Mouse (Mus musculus) hindbrain, embryonic 14.5 days (tissue): Measurements from ENCODE around the gene Srgap3. TPM values are rescaled to one million over a fixed set of nuclear protein-coding genes. Genes with fewer than 3 reads are reported as not detected.

Experiments used
- ATAC-seq: fragments of 200-750 bp; cut with Nextera tagmentation; 2 replicates; pipeline ENCODE4 v1.8.0; 2017; ENCODE audit warnings: moderate number of reproducible peaks, mild to moderate bottlenecking, moderate TSS enrichment, moderate library complexity; ENCODE audit not compliant: low FRiP score
- DNase-seq: peaks from one replicate; pipeline ENCODE4 v3.0.0-alpha.2; 2015; ENCODE audit warnings: low spot score
- H3K27ac ChIP-seq: fragments of 300-500 bp; sonication (generic); 2 replicates; pipeline ENCODE4 v1.5.1; 2014; ENCODE audit warnings: mild to moderate bottlenecking, moderate library complexity
- H3K27me3 ChIP-seq: fragments of 300-500 bp; sonication (generic); 2 replicates; pipeline ENCODE4 v1.6.1; 2014; ENCODE audit warnings: mild to moderate bottlenecking, low read length, mixed read lengths; ENCODE audit not compliant: control insufficient read depth, insufficient read depth
- H3K36me3 ChIP-seq: fragments of 300-500 bp; sonication (generic); replicated peaks from 2 replicates; pipeline ENCODE4 v1.6.1; 2014; ENCODE audit not compliant: control insufficient read depth, insufficient read depth
- H3K4me1 ChIP-seq: fragments of 300-500 bp; sonication (generic); replicated peaks from 2 replicates; pipeline ENCODE4 v1.6.1; 2014; ENCODE audit warnings: antibody characterized with exemption, low read length, mixed read lengths; ENCODE audit not compliant: control insufficient read depth, insufficient read depth
- H3K4me2 ChIP-seq: fragments of 300-500 bp; sonication (generic); replicated peaks from 2 replicates; pipeline ENCODE4 v1.6.1; 2014; ENCODE audit warnings: mild to moderate bottlenecking, moderate library complexity
- H3K4me3 ChIP-seq: fragments of 300-500 bp; sonication (generic); replicated peaks from 2 replicates; pipeline ENCODE4 v1.5.1; 2014; ENCODE audit warnings: mild to moderate bottlenecking, low read length
- H3K9ac ChIP-seq: fragments of 300-500 bp; sonication (generic); 2 replicates; pipeline ENCODE4 v1.6.1; 2014
- H3K9me3 ChIP-seq: fragments of 300-500 bp; sonication (generic); 2 replicates; pipeline ENCODE4 v1.6.1; 2016; ENCODE audit warnings: low read length; ENCODE audit not compliant: control insufficient read depth
- WGBS: fragments of 180-500 bp; shearing (Covaris S2); extraction: QIAGEN DNeasy Blood & Tissue Kit; methylation state at CpG from one replicate; pipeline ENCODE4 v1.1.7; 2014; 5-methylcytosine and 5-hydroxymethylcytosine counted together
- polyA plus RNA-seq: library from polyadenylated mRNA; unstranded; fragments of >200 nt; fragmentation: Nextera tagmentation; extraction: Ambion mirVana; gene quantifications from 2 replicates; pipeline ENCODE4 v1.2.1, GENCODE M21; 2014

Srgap3 gene
- polyA plus RNA-seq, 1 experiment from 2014 or later, result 50.7 TPM

GRCm38 (mm10) chr6:112939281-112939680 lies 7.8 kb downstream of the Srgap3 start:
- no peak overlapping the region for H3K27ac ChIP-seq
- H3K4me1 ChIP-seq, result peaks cover 58% of the 10 kb centered on the region
- H3K36me3 ChIP-seq, result peaks cover 34% of the 10 kb centered on the region
- no peak overlapping the region for H3K4me3 ChIP-seq
- 0 out of 2 replicates have a peak overlapping the region, but pooled peaks have one; percentile 4 for H3K4me2 ChIP-seq
- DNase-seq, result no peak
- no peak for ATAC-seq
- 64% methylated on average over 9 of the region's 9 CpGs for WGBS
- no peaks in the 10 kb centered on the region for H3K27me3 ChIP-seq
- no peaks in the 10 kb centered on the region for H3K9me3 ChIP-seq
- H3K9ac ChIP-seq, result no peak overlapping the region

GRCm38 (mm10) chr6:112937791-112938190 lies 9.3 kb downstream of the Srgap3 start:
- H3K27ac ChIP-seq, result no peak overlapping the region
- peaks cover 46% of the 10 kb centered on the region for H3K4me1 ChIP-seq
- H3K4me3 ChIP-seq, result no peak overlapping the region
- no peaks in the 10 kb centered on the region for H3K27me3 ChIP-seq
- H3K9ac ChIP-seq, result no peak overlapping the region
- peaks cover 31% of the 10 kb centered on the region for H3K36me3 ChIP-seq
- no peak for ATAC-seq
- DNase-seq, result no peak
- no peaks in the 10 kb centered on the region for H3K9me3 ChIP-seq
- H3K4me2 ChIP-seq, result no peak overlapping the region
- WGBS, result 66% methylated on average over 2 of the region's 2 CpGs

GRCm38 (mm10) chr6:112934501-112934900 lies 12.6 kb downstream of the Srgap3 start:
- 88% methylated on average over 1 of the region's 1 CpGs for WGBS
- ATAC-seq, result no peak
- no peaks in the 10 kb centered on the region for H3K27me3 ChIP-seq
- H3K4me1 ChIP-seq, result peaks cover 52% of the 10 kb centered on the region
- H3K9me3 ChIP-seq, result no peaks in the 10 kb centered on the region
- H3K4me3 ChIP-seq, result no peak overlapping the region
- H3K27ac ChIP-seq, result no peak overlapping the region
- no peak for DNase-seq
- H3K36me3 ChIP-seq, result 0 out of 2 replicates have a peak, but pooled peaks cover 8% of the 10 kb centered on the region
- no peak overlapping the region for H3K9ac ChIP-seq
- no peak overlapping the region for H3K4me2 ChIP-seq

GRCm38 (mm10) chr6:112932611-112933010 lies 14.5 kb downstream of the Srgap3 start:
- no peaks in the 10 kb centered on the region for H3K9me3 ChIP-seq
- ATAC-seq (no peak), DNase-seq (no peak)
- peak overlapping the region; percentile 9; the same call in 1 of the 2 replicates for H3K27ac ChIP-seq
- peak overlapping the region; percentile 21 for H3K4me2 ChIP-seq
- no peak overlapping the region for H3K4me3 ChIP-seq
- H3K36me3 ChIP-seq, result 0 out of 2 replicates have a peak, but pooled peaks cover 6% of the 10 kb centered on the region
- H3K9ac ChIP-seq, result no peak overlapping the region
- WGBS, result 12% methylated on average over 8 of the region's 8 CpGs
- H3K4me1 ChIP-seq, result peaks cover 63% of the 10 kb centered on the region
- no peaks in the 10 kb centered on the region for H3K27me3 ChIP-seq

- Histone ChIP-seq H3K4me3 (0 out of 2 replicates have a peak overlapping the region, but pooled peaks have one; percentile 7), H3K9ac (peak overlapping the region; percentile 35), H3K27ac (peak overlapping the region; percentile 81), H3K4me1 (peaks cover 78% of the 10 kb centered on the region), H3K27me3 (no peaks in the 10 kb centered on the region), H3K9me3 (no peaks in the 10 kb centered on the region), H3K4me2 (peak overlapping the region; percentile 43), H3K36me3 (no peaks in the 10 kb centered on the region)
- DNase-seq (peak; percentile 70), ATAC-seq (peak; percentile 81)
- WGBS, result 7% methylated on average over 5 of the region's 5 CpGs
Measured at GRCm38 (mm10) chr6:112930011-112930451, 17.0 kb downstream of the Srgap3 start.

GRCm38 (mm10) chr6:112929291-112929984 lies 17.6 kb downstream of the Srgap3 start:
- peaks cover 81% of the 10 kb centered on the region for H3K4me1 ChIP-seq
- H3K4me3 ChIP-seq, result 0 out of 2 replicates have a peak overlapping the region, but pooled peaks have one; percentile 7

GRCm38 (mm10) chr6:112928841-112929240 lies 18.2 kb downstream of the Srgap3 start:
- WGBS, result 63% methylated on average over 6 of the region's 6 CpGs
- H3K36me3 ChIP-seq, result no peaks in the 10 kb centered on the region
- no peak overlapping the region for H3K4me3 ChIP-seq
- ATAC-seq, result no peak
- peak overlapping the region; percentile 81 for H3K27ac ChIP-seq
- peaks cover 81% of the 10 kb centered on the region for H3K4me1 ChIP-seq
- DNase-seq, result no peak
- no peaks in the 10 kb centered on the region for H3K9me3 ChIP-seq
- H3K9ac ChIP-seq, result no peak overlapping the region
- H3K4me2 ChIP-seq, result no peak overlapping the region
- no peaks in the 10 kb centered on the region for H3K27me3 ChIP-seq

More at GRCm38 (mm10) chr6:112929291-112929984, 17.6 kb downstream of the Srgap3 start:
- H3K27ac ChIP-seq, result peak overlapping the region; percentile 81
- 61% methylated on average over 6 of the region's 6 CpGs for WGBS
- no peaks in the 10 kb centered on the region for H3K36me3 ChIP-seq
- H3K27me3 ChIP-seq, result no peaks in the 10 kb centered on the region
- ATAC-seq, result no peak; the same call in 1 of the 2 replicates
- peak overlapping the region; percentile 35; the same call in 1 of the 2 replicates for H3K9ac ChIP-seq
- no peak for DNase-seq
- peak overlapping the region; percentile 43 for H3K4me2 ChIP-seq
- no peaks in the 10 kb centered on the region for H3K9me3 ChIP-seq

GRCm38 (mm10) chr6:112927341-112927740 lies 19.7 kb downstream of the Srgap3 start:
- ATAC-seq (no peak), DNase-seq (no peak)
- Histone ChIP-seq H3K4me1 (peaks cover 79% of the 10 kb centered on the region), H3K36me3 (no peaks in the 10 kb centered on the region), H3K9me3 (no peaks in the 10 kb centered on the region), H3K4me2 (no peak overlapping the region), H3K9ac (no peak overlapping the region), H3K27ac (no peak overlapping the region), H3K27me3 (no peaks in the 10 kb centered on the region), H3K4me3 (no peak overlapping the region)
- 48% methylated on average over 5 of the region's 5 CpGs for WGBS

- no peaks in the 10 kb centered on the region for H3K36me3 ChIP-seq
- ATAC-seq (no peak), DNase-seq (no peak)
- 89% methylated on average over 5 of the region's 5 CpGs for WGBS
- no peak overlapping the region for H3K4me2 ChIP-seq
- no peaks in the 10 kb centered on the region for H3K9me3 ChIP-seq
- H3K9ac ChIP-seq, result no peak overlapping the region
- H3K4me1 ChIP-seq, result peaks cover 75% of the 10 kb centered on the region
- no peak overlapping the region for H3K4me3 ChIP-seq
- no peaks in the 10 kb centered on the region for H3K27me3 ChIP-seq
- H3K27ac ChIP-seq, result no peak overlapping the region
Measured at GRCm38 (mm10) chr6:112926011-112926410, 21.1 kb downstream of the Srgap3 start.
